Mouse (Mus musculus): ENCODE data around the gene Slc41a2. TPM values are rescaled to one million over a fixed set of nuclear protein-coding genes. Genes with fewer than 3 reads are reported as not detected.
"Not testable (repeated sequence)": the region's sequence is repeated elsewhere in the genome, so short reads cannot be mapped to it uniquely, and the experiment has no call there.

The Slc41a2 gene
- polyA plus RNA-seq, 1 experiment from 2014 or later, result 4.9 TPM

- DNase-seq (ENCODE audit: low spot score) (no peak), ATAC-seq (ENCODE audit: low read depth) (no peak)
- peaks cover 5% of the 10 kb centered on the region for H3K9me3 ChIP-seq (ENCODE audit: control insufficient read depth, low read length)
- no peak overlapping the region for H3K9ac ChIP-seq (ENCODE audit: low read depth, low read length)
- no peak overlapping the region for H3K27ac ChIP-seq (replicated peaks; ENCODE audit: low read depth, low read length)
- no peaks in the 10 kb centered on the region for H3K27me3 ChIP-seq (replicated peaks; ENCODE audit: control insufficient read depth, insufficient read depth, low read length)
- H3K36me3 ChIP-seq (ENCODE audit: control insufficient read depth, insufficient read depth, low read length), result peaks cover 19% of the 10 kb centered on the region; the same call in 1 of the 2 replicates
- H3K4me2 ChIP-seq (ENCODE audit: low read depth, low read length), result no peak overlapping the region
- no peaks in the 10 kb centered on the region for H3K4me1 ChIP-seq (ENCODE audit: control insufficient read depth, insufficient read depth, low read length)
- WGBS, result 88% methylated on average over 8 of the region's 8 CpGs
- H3K4me3 ChIP-seq (ENCODE audit: low read depth, low read length), result no peak overlapping the region
Measured at GRCm38 (mm10) chr10:83376911-83377682, 39.4 kb upstream of the Slc41a2 start.

- H3K27ac ChIP-seq (replicated peaks; ENCODE audit: low read depth, low read length); DNase-seq (ENCODE audit: low spot score); H3K27me3 ChIP-seq (replicated peaks; ENCODE audit: control insufficient read depth, insufficient read depth, low read length); H3K9ac ChIP-seq (ENCODE audit: low read depth, low read length); H3K4me2 ChIP-seq (ENCODE audit: low read depth, low read length); H3K9me3 ChIP-seq (ENCODE audit: control insufficient read depth, low read length); H3K4me3 ChIP-seq (ENCODE audit: low read depth, low read length); ATAC-seq (ENCODE audit: low read depth); H3K4me1 ChIP-seq (ENCODE audit: control insufficient read depth, insufficient read depth, low read length): not testable (repeated sequence)
- H3K36me3 ChIP-seq (ENCODE audit: control insufficient read depth, insufficient read depth, low read length), result peaks cover 34% of the 10 kb centered on the region
- 93% methylated on average over 5 of the region's 5 CpGs for WGBS
Measured at GRCm38 (mm10) chr10:83375458-83375857, 37.8 kb upstream of the Slc41a2 start.

- no peak overlapping the region for H3K4me3 ChIP-seq (ENCODE audit: low read depth, low read length)
- H3K27ac ChIP-seq (replicated peaks; ENCODE audit: low read depth, low read length), result no peak overlapping the region
- H3K9ac ChIP-seq (ENCODE audit: low read depth, low read length), result no peak overlapping the region
- H3K27me3 ChIP-seq (replicated peaks; ENCODE audit: control insufficient read depth, insufficient read depth, low read length), result no peaks in the 10 kb centered on the region
- WGBS, result 88% methylated on average over 3 of the region's 3 CpGs
- peaks cover 38% of the 10 kb centered on the region for H3K36me3 ChIP-seq (ENCODE audit: control insufficient read depth, insufficient read depth, low read length)
- DNase-seq (ENCODE audit: low spot score), result no peak
- no peaks in the 10 kb centered on the region for H3K9me3 ChIP-seq (ENCODE audit: control insufficient read depth, low read length)
- H3K4me1 ChIP-seq (ENCODE audit: control insufficient read depth, insufficient read depth, low read length), result no peaks in the 10 kb centered on the region
- no peak for ATAC-seq (ENCODE audit: low read depth)
- no peak overlapping the region for H3K4me2 ChIP-seq (ENCODE audit: low read depth, low read length)
Measured at GRCm38 (mm10) chr10:83374045-83374656, 36.5 kb upstream of the Slc41a2 start.

GRCm38 (mm10) chr10:83368918-83369317, 31.2 kb upstream of the Slc41a2 start:
- H3K4me2 ChIP-seq (ENCODE audit: low read depth, low read length), result no peak overlapping the region
- no peak overlapping the region for H3K9ac ChIP-seq (ENCODE audit: low read depth, low read length)
- H3K27me3 ChIP-seq (replicated peaks; ENCODE audit: control insufficient read depth, insufficient read depth, low read length), result no peaks in the 10 kb centered on the region
- H3K4me3 ChIP-seq (ENCODE audit: low read depth, low read length), result no peak overlapping the region
- no peak overlapping the region for H3K27ac ChIP-seq (replicated peaks; ENCODE audit: low read depth, low read length)
- DNase-seq (ENCODE audit: low spot score), result no peak
- 81% methylated on average over 5 of the region's 5 CpGs for WGBS
- peaks cover 81% of the 10 kb centered on the region for H3K36me3 ChIP-seq (ENCODE audit: control insufficient read depth, insufficient read depth, low read length)
- no peaks in the 10 kb centered on the region for H3K9me3 ChIP-seq (ENCODE audit: control insufficient read depth, low read length)
- no peak for ATAC-seq (ENCODE audit: low read depth)
- H3K4me1 ChIP-seq (ENCODE audit: control insufficient read depth, insufficient read depth, low read length), result no peaks in the 10 kb centered on the region

DNA sequence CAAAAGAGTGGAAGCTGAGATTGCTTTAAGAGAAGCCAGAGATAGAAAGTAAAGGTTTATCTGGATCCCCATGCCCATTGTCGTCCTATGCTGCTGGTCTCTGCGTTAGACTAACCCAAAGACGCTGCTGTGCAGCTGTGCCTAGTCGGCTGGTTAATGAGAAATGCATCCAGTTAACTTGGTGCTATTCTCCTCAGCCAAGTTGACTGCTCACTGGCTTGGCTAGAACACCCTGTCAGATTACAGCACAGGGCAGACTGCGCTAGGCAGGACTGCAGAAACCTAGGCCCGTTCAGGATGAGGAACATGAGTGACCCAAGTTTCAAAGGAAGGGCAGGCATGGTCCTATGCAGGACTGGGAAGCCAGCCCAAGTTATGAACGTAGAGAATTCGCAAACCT, 25.8 kb upstream of the Slc41a2 start:
- peaks cover 55% of the 10 kb centered on the region for H3K36me3 ChIP-seq (ENCODE audit: control insufficient read depth, insufficient read depth, low read length)
- no peak overlapping the region for H3K4me2 ChIP-seq (ENCODE audit: low read depth, low read length)
- no peak for ATAC-seq (ENCODE audit: low read depth)

DNA sequence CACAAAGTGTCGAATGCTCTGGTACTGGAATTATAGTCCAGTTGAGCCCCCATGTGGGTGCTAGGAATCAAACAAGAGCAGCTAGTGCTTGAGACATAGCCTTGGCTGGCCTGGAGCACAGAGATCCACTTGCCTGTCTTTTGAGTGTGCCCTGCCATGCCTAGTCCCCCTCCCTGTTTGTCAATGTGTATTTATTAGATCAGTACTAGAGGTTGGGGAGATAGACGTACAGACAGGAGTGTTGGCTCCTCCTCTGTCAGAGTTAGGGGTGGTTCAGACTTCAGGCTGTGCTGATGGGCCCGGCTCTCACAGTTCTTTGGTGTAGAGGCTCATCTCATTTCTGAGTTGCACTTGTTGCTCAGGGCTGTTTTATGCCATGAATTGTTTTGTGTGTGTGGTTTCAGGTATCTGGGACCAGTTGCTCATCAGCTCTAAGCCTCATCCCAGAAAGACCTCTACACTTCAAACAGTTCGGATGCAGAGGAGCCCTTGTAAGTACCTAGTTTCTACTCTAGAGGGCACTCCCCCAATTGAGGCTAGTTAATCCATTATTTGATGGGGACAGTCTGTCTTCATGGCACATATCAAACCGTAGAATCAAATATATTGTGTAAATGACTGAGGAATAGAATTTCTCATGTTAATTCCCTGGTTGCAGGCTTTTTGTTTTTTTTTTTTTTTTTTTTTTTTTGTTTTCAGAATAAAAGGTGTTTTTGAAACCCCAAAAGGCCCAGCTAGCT, 24.1 kb upstream of the Slc41a2 start:
- Histone ChIP-seq H3K9me3 (ENCODE audit: control insufficient read depth, low read length) (no peaks in the 10 kb centered on the region), H3K27ac (replicated peaks; ENCODE audit: low read depth, low read length) (no peak overlapping the region), H3K36me3 (ENCODE audit: control insufficient read depth, insufficient read depth, low read length) (peaks cover 41% of the 10 kb centered on the region), H3K4me2 (ENCODE audit: low read depth, low read length) (peak overlapping the region; percentile 73), H3K4me3 (ENCODE audit: low read depth, low read length) (peak overlapping the region; percentile 88; the same call in 1 of the 2 replicates), H3K27me3 (replicated peaks; ENCODE audit: control insufficient read depth, insufficient read depth, low read length) (no peaks in the 10 kb centered on the region), H3K9ac (ENCODE audit: low read depth, low read length) (no peak overlapping the region; the same call in 1 of the 2 replicates), H3K4me1 (ENCODE audit: control insufficient read depth, insufficient read depth, low read length) (peaks cover 11% of the 10 kb centered on the region)
- ATAC-seq (ENCODE audit: low read depth) (no peak), DNase-seq (ENCODE audit: low spot score) (peak; percentile 56)
- WGBS, result 42% methylated on average over 5 of the region's 5 CpGs

More for the DNA sequence above, 25.8 kb upstream of the Slc41a2 start:
- Histone ChIP-seq H3K27ac (replicated peaks; ENCODE audit: low read depth, low read length) (no peak overlapping the region), H3K27me3 (replicated peaks; ENCODE audit: control insufficient read depth, insufficient read depth, low read length) (no peaks in the 10 kb centered on the region), H3K9me3 (ENCODE audit: control insufficient read depth, low read length) (no peaks in the 10 kb centered on the region), H3K9ac (ENCODE audit: low read depth, low read length) (no peak overlapping the region), H3K4me3 (ENCODE audit: low read depth, low read length) (no peak overlapping the region), H3K4me1 (ENCODE audit: control insufficient read depth, insufficient read depth, low read length) (peaks cover 11% of the 10 kb centered on the region)
- DNase-seq (ENCODE audit: low spot score), result no peak
- 91% methylated on average over 8 of the region's 8 CpGs for WGBS

DNA sequence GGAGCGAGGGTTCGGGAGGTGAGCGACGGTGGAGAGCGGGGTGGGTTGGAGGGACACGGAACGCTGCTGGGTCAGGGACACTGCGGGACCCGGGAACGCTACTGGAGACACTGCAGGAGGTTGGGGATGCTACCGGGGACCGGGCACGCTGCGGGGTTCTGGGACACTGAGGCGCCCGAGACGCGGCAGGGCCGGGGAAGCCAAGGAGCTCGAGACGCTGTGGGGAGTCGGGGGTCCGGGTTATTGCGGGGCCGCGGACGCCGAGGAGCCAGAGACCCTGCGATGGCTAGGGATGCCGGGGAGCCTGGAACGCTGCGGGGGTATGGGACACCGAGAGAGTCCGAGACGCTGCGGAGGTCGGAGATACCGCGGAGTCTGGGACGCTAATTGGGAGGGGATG, 22.7 kb upstream of the Slc41a2 start:
- DNase-seq (ENCODE audit: low spot score), result no peak
- under 1% methylated on average over 35 of the region's 40 CpGs for WGBS
- H3K27me3 ChIP-seq (replicated peaks; ENCODE audit: control insufficient read depth, insufficient read depth, low read length), result no peaks in the 10 kb centered on the region
- H3K9me3 ChIP-seq (ENCODE audit: control insufficient read depth, low read length), result no peaks in the 10 kb centered on the region
- peak overlapping the region; percentile 73 for H3K4me2 ChIP-seq (ENCODE audit: low read depth, low read length)
- peaks cover 27% of the 10 kb centered on the region for H3K36me3 ChIP-seq (ENCODE audit: control insufficient read depth, insufficient read depth, low read length)
- H3K4me3 ChIP-seq (ENCODE audit: low read depth, low read length), result peak overlapping the region; percentile 88
- peaks cover 11% of the 10 kb centered on the region for H3K4me1 ChIP-seq (ENCODE audit: control insufficient read depth, insufficient read depth, low read length)
- H3K9ac ChIP-seq (ENCODE audit: low read depth, low read length), result peak overlapping the region; percentile 85
- H3K27ac ChIP-seq (replicated peaks; ENCODE audit: low read depth, low read length), result peak overlapping the region; percentile 80
- ATAC-seq (ENCODE audit: low read depth), result peak; percentile 75

GRCm38 (mm10) chr10:83359956-83360355, 22.3 kb upstream of the Slc41a2 start, which contains the start of gene D10Wsu102e:
D10Wsu102e (plus strand) TSS chr10:83360221.
- Histone ChIP-seq H3K36me3 (ENCODE audit: control insufficient read depth, insufficient read depth, low read length) (peaks cover 23% of the 10 kb centered on the region; the same call in 1 of the 2 replicates), H3K4me3 (ENCODE audit: low read depth, low read length) (peak within 1 kb of the TSS; percentile 88), H3K4me1 (ENCODE audit: control insufficient read depth, insufficient read depth, low read length) (peaks cover 11% of the 10 kb centered on the region), H3K27ac (replicated peaks; ENCODE audit: low read depth, low read length) (peak within 1 kb of the TSS; percentile 80), H3K9ac (ENCODE audit: low read depth, low read length) (peak within 1 kb of the TSS; percentile 85), H3K4me2 (ENCODE audit: low read depth, low read length) (peak within 1 kb of the TSS; percentile 73), H3K9me3 (ENCODE audit: control insufficient read depth, low read length) (no peaks in the 10 kb centered on the region), H3K27me3 (replicated peaks; ENCODE audit: control insufficient read depth, insufficient read depth, low read length) (no peaks in the 10 kb centered on the region)
- under 1% methylated on average over 30 of the region's 30 CpGs for WGBS
- DNase-seq (ENCODE audit: low spot score) (peak; percentile 99), ATAC-seq (ENCODE audit: low read depth) (peak; percentile 98)
